Mouse (Mus musculus) neural tube, embryonic 10.5 days (tissue): ENCODE results near the gene Rad54l2.

Experiments used
- DNase-seq: peaks from one replicate; pipeline ENCODE4 v3.0.0-alpha.2; 2017; ENCODE audit warnings: low spot score; ENCODE audit errors: extremely low spot score

Rad54l2 gene

DNA sequence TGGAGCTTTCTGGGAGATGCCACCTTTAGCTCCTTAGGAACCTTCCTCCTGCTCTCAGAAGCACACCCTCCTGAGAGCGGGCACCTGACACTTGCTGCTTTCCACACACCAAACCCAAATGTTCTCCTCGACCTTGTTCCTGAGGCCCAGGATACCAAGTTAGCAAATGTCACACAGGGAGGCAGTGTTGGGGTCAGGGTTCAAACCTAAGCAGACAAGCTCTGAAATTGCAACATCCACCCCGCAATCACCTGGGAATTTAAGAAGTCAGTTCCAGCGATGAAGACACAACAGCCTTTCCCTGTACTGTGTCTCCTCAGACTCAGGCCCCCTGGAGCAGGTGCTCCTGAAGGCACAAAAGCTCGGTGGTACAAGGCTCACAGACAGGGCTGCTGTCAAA lies 111.3 kb downstream of the Rad54l2 start:
- DNase-seq, result no peak

GRCm38 (mm10) chr9:106676571-106676970 lies 112.4 kb downstream of the Rad54l2 start:
- no peak for DNase-seq

- DNase-seq, result no peak
These were observed 113.0 kb downstream of the Rad54l2 start for GRCm38 (mm10) chr9:106675965-106676364.

- DNase-seq, result peak; percentile 82
These were observed 113.5 kb downstream of the Rad54l2 start for GRCm38 (mm10) chr9:106675480-106675879.

DNA sequence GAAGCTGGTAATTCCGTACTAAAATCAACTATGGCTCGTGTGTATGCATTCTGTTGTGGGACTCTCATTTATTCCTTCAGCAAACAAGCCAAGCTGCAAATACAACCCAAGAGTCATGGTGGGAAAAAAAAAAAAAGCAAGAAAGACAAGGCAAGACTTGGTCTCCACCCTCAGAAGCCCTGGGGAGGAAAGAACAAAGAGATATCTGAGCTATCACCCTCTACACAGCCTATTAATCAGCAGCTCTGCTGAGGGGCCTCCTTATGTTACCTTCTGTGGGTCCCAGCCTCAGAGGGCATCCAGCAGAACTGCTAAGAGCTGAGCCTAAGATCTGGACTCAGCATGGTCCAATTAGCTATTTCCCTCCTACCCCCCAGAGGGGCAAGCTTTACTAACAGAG lies 115.1 kb downstream of the Rad54l2 start:
- no peak for DNase-seq

GRCm38 (mm10) chr9:106664856-106665255 lies 124.1 kb downstream of the Rad54l2 start:
- no peak for DNase-seq

- DNase-seq, result no peak
These were observed 124.6 kb downstream of the Rad54l2 start for GRCm38 (mm10) chr9:106664433-106664832.

DNA sequence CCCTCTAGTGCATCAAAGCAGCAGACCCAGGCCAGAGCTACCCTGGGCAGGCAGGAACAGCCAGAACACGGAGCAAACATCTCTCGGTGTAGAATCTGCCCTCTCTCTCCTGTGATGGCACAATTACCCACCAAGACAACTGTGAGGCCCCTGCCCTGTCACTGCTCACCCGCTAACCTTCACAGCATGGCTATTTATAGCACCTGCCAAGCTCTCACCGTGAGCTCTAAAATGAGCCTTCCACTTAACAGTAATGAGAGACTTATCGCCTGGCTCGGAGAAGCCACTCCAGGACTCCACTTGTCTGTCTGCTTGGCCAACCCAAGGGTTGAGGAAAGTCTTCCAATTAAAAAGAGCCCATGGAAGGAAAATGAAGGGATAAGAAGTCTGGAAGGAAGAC lies 125.8 kb downstream of the Rad54l2 start:
- no peak for DNase-seq

GRCm38 (mm10) chr9:106659935-106660334 lies 129.1 kb downstream of the Rad54l2 start:
- no peak for DNase-seq

- peak; percentile 38 for DNase-seq
These were observed 129.6 kb downstream of the Rad54l2 start for GRCm38 (mm10) chr9:106659441-106659840.

GRCm38 (mm10) chr9:106657592-106657991 lies 131.4 kb downstream of the Rad54l2 start:
- no peak for DNase-seq

GRCm38 (mm10) chr9:106656820-106657219 lies 132.2 kb downstream of the Rad54l2 start:
- DNase-seq, result no peak

GRCm38 (mm10) chr9:106655884-106656720 lies 132.9 kb downstream of the Rad54l2 start, which contains the start of gene Grm2:
Grm2 (minus strand) TSS chr9:106656082.
- peak; percentile 89 for DNase-seq

- DNase-seq, result no peak
These were observed 136.3 kb downstream of the Rad54l2 start for GRCm38 (mm10) chr9:106652720-106653119.

DNA sequence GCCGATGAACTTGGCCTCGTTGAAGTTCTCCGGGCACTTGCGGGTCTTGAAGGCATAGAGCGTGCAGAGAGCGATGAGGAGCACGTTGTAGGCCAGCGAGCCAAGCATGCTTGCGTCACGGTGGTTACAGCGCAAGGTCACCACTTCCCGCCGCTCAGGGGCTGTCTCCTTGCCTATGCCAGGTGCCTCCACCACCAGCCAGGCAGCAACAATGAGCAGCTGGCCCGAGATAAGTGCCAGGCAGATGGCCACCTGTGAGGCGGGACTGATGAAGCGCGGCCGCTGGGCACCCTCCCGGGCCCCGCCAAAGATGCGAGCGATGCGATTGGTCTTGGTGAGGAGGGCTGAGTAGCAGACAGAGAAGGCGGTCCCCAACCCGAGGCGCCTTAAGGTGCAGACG lies 141.8 kb downstream of the Rad54l2 start:
- no peak for DNase-seq

DNA sequence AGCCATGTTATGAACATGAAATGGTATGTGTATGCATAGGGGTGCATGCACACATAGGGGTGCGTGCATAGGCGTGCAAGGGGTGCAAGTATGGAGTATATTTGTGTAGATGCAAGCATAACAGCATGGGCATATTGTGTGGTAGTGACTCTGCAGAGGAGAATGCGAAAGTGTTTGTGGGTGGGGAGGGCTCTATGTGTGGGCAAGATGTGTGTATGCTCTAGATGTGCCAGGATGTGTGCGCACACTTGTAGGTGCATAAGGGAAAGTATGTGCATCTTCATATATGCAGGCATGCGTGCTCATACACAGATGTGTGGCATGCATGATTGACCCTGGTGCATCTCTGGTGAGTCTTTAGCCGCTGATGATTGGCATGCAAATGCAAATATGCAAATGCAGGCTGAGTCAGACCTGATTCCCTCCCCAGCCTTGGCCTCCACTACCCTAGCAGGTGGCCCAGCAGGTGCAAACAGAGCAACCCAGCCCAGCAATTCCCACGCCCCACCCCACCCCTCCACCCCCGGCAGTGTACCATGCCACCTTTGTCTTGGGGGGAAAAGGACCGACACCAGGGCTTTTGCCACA lies 143.2 kb downstream of the Rad54l2 start:
- DNase-seq, result no peak

DNA sequence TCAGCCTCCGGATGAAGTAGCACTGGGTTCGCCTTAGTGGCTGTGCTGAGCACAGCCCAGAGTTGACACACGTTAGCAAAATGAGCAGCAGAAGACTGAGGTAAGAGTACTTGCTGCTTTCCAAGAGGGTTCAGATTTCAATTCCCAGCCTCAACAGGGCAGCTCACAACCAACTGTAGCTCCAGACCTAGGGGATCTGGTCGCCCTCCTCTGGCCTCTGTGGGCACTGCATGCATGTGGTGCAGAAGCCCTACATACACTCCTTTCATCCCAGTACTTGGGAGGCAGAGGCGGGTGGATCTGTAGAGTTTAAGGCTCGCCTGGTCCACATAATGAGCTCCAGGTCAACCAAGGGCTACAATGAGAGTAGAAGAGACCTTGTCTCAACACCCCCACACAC lies 145.2 kb downstream of the Rad54l2 start:
- no peak for DNase-seq

DNA sequence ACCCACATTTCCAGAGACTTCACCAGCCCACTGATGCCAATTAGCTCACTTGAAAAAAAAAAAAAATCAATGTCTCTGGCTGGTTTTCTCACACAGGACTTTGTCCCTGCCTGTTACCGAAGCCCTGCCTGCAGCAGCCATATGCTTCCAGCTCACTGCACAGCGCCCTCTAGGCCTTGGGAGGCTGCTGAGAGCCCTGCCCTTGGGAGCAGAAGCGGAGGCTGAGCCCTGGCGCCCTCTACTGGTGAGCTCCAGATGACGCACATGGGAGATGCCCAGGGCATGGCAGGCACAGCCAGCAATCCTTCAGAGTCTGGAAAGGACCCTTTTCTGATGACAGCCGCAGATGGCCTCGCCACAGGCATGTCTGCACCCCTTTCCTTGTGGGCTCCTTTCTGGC lies 145.9 kb downstream of the Rad54l2 start:
- peak; percentile 73 for DNase-seq

GRCm38 (mm10) chr9:106641346-106641745 lies 147.6 kb downstream of the Rad54l2 start:
- DNase-seq, result no peak

- DNase-seq, result no peak
These were observed 150.8 kb downstream of the Rad54l2 start for GRCm38 (mm10) chr9:106638154-106638553.
